Mouse (Mus musculus) E14TG2a.4 (cell line): ENCODE measurements around the gene Gm9736.
"Not testable (repeated sequence)": the region's sequence is repeated elsewhere in the genome, so short reads cannot be mapped to it uniquely, and the experiment has no call there.

Experiments
- CTCF ChIP-seq: conservative IDR thresholded peaks from 2 replicates; pipeline ENCODE4 v1.5.1; 2014; ENCODE audit warnings: low read length
- NANOG ChIP-seq: IDR thresholded peaks from 2 replicates; pipeline ENCODE4 v1.6.1; 2014; ENCODE audit warnings: borderline replicate concordance, low read length, mixed read lengths
- POU5F1 ChIP-seq: IDR thresholded peaks from 2 replicates; pipeline ENCODE4 v1.6.1; 2014; ENCODE audit warnings: low read length, borderline replicate concordance

GRCm38 (mm10) chr10:77759582-77759981, 8.4 kb upstream of the Gm9736 start, which contains the start of gene Gm3233:
- not testable (repeated sequence) for TF ChIP-seq CTCF, NANOG, POU5F1
